Mouse (Mus musculus): ENCODE measurements around the gene Fbxl2. TPM values are rescaled to one million over a fixed set of nuclear protein-coding genes. Genes with fewer than 3 reads are reported as not detected.

Gene Fbxl2
- polyA plus RNA-seq, 1 experiment from 2014 or later: 1.3 TPM

DNA sequence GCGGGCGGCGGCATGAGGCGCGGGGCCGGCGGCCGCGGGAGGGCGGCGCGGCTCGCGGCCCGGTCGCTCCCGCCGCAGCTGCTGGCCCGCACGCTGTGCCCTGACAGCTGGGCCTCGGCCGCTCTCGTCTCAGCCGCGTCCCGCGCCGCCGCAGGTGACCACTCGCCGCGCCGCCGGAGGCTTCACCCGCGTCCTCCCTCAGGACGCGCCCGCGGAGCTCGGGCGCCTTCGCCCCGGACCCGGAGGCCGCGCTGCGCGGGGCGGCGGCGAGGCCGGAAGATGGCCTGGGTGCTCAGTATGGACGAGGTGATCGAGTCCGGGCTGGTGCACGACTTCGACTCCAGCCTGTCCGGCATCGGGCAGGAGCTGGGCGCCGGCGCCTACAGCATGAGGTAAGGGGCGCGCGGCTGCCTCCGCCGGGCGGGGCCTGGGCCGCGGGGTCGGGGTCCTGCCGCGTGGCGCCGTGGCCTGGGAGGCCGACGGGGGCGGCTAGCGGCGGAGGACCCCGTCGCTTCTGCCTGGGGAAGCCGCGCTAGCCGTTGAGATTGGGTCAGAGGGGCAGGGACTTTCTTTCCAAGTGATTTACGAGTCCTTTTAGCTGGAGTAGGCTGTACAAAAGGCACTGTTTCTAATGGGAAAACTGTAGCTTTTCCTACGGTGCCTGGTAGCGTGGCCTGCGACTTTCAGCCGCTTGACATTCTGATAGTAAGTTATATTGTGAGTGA, 114.5 kb downstream of the Fbxl2 start:
- Histone ChIP-seq H3K4me1 (peaks cover 53% of the 10 kb centered on the region), H3K4me3 (peak overlapping the region; percentile 98), H3K36me3 (0 out of 2 replicates have a peak, but pooled peaks cover 6% of the 10 kb centered on the region), H3K27me3 (replicated peaks) (no peaks in the 10 kb centered on the region), H3K9me3 (replicated peaks) (no peaks in the 10 kb centered on the region), H3K9ac (peak overlapping the region; percentile 100), H3K4me2 (peak overlapping the region; percentile 81), H3K27ac (peak overlapping the region; percentile 98)
- under 1% methylated on average over 70 of the region's 91 CpGs for WGBS (ENCODE audit: insufficient replicate concordance)
- ATAC-seq: peak; percentile 20; the same call in 1 of the 2 replicates

- Histone ChIP-seq H3K4me2 (peak within 1 kb of the TSS; percentile 81), H3K27me3 (replicated peaks) (no peaks in the 10 kb centered on the region), H3K9ac (peak within 1 kb of the TSS; percentile 100), H3K4me3 (peak within 1 kb of the TSS; percentile 98), H3K36me3 (0 out of 2 replicates have a peak, but pooled peaks cover under 1% of the 10 kb centered on the region), H3K4me1 (peaks cover 45% of the 10 kb centered on the region), H3K9me3 (replicated peaks) (no peaks in the 10 kb centered on the region), H3K27ac (peak within 1 kb of the TSS; percentile 98)
- ATAC-seq: peak; percentile 97
- WGBS (ENCODE audit: insufficient replicate concordance): under 1% methylated on average over 36 of the region's 86 CpGs
Measured at GRCm38 (mm10) chr9:113930534-113931374, 115.2 kb downstream of the Fbxl2 start, which contains the start of gene Ubp1. Gene Ubp1, plus strand, starts transcription at chr9:113930934.

- peak overlapping the region; percentile 98 for H3K27ac ChIP-seq
Measured at GRCm38 (mm10) chr9:113929676-113930075, 116.3 kb downstream of the Fbxl2 start.

GRCm38 (mm10) chr9:113928591-113928990, 117.4 kb downstream of the Fbxl2 start:
- WGBS (ENCODE audit: insufficient replicate concordance): 27% methylated on average over 4 of the region's 4 CpGs
- Histone ChIP-seq H3K27me3 (replicated peaks) (no peaks in the 10 kb centered on the region), H3K4me2 (no peak overlapping the region), H3K27ac (no peak overlapping the region), H3K4me1 (peaks cover 24% of the 10 kb centered on the region), H3K9ac (no peak overlapping the region), H3K36me3 (peaks cover 15% of the 10 kb centered on the region), H3K4me3 (no peak overlapping the region), H3K9me3 (replicated peaks) (no peaks in the 10 kb centered on the region)
- ATAC-seq: no peak

More at GRCm38 (mm10) chr9:113929676-113930075, 116.3 kb downstream of the Fbxl2 start:
- Histone ChIP-seq H3K4me2 (peak overlapping the region; percentile 73), H3K27me3 (replicated peaks) (no peaks in the 10 kb centered on the region), H3K4me1 (peaks cover 35% of the 10 kb centered on the region), H3K9ac (peak overlapping the region; percentile 67; the same call in 1 of the 2 replicates), H3K9me3 (replicated peaks) (no peaks in the 10 kb centered on the region), H3K36me3 (peaks cover 5% of the 10 kb centered on the region; the same call in 1 of the 2 replicates), H3K4me3 (peak overlapping the region; percentile 98)
- WGBS (ENCODE audit: insufficient replicate concordance): 63% methylated on average over 1 of the region's 1 CpGs
- ATAC-seq: no peak

DNA sequence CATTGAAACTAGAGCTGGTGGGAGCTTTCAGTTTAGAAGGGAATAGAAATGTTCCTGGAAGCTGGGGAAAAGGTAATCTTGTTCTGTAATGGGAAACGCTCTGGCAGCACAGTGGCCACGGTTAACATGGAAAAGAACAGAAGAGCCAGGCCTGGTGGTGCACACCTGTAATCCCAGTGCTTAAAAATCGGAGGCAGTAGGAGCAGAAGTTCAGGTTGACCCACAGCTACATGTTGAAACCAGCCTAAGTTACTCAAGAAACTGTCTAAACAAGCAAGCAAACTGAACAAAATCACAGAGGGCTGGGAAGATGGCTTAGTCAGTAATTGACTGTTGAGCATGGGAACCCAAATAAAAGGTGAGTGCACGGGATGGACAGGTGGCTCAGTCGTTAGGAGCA, 121.1 kb downstream of the Fbxl2 start:
- Histone ChIP-seq H3K9ac (no peak overlapping the region), H3K4me1 (peaks cover 7% of the 10 kb centered on the region), H3K27ac (no peak overlapping the region), H3K27me3 (replicated peaks) (no peaks in the 10 kb centered on the region), H3K4me2 (no peak overlapping the region), H3K4me3 (no peak overlapping the region), H3K36me3 (peaks cover 45% of the 10 kb centered on the region), H3K9me3 (replicated peaks) (no peaks in the 10 kb centered on the region)
- 79% methylated on average over 5 of the region's 5 CpGs for WGBS (ENCODE audit: insufficient replicate concordance)
- no peak for ATAC-seq

- Histone ChIP-seq H3K36me3 (peaks cover 53% of the 10 kb centered on the region), H3K9ac (no peak overlapping the region), H3K9me3 (replicated peaks) (no peaks in the 10 kb centered on the region), H3K4me1 (no peaks in the 10 kb centered on the region), H3K4me2 (no peak overlapping the region), H3K27me3 (replicated peaks) (no peaks in the 10 kb centered on the region), H3K4me3 (no peak overlapping the region), H3K27ac (no peak overlapping the region)
- 83% methylated on average over 5 of the region's 5 CpGs for whole genome bisulfite sequencing (ENCODE audit: insufficient replicate concordance)
- no peak for ATAC-seq
Measured at GRCm38 (mm10) chr9:113922677-113923076, 123.3 kb downstream of the Fbxl2 start.

DNA sequence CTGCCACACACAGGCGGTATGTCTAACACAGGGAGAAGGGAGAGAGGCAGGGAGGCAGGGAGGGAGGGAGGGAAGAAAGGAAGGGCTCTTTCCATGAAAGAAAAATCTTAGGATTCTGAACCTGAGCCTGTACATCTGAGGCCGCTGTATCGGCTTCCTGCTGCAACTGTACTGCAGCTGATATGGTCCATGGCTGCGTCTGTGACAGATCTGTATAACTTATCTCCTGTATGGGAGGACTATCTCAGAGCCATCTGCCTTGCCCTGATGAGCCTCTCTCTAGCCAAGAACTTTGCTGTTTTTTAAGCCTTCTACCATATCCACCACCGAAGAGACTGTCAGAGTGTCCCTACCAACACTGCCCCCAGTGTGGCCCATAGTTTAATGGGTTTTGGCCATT, 130.2 kb downstream of the Fbxl2 start:
- Histone ChIP-seq H3K9me3 (replicated peaks) (no peaks in the 10 kb centered on the region), H3K9ac (peak overlapping the region; percentile 2; the same call in 1 of the 2 replicates), H3K4me3 (no peak overlapping the region), H3K27me3 (replicated peaks) (no peaks in the 10 kb centered on the region), H3K4me1 (peaks cover 22% of the 10 kb centered on the region), H3K36me3 (peaks cover 60% of the 10 kb centered on the region), H3K27ac (peak overlapping the region; percentile 78), H3K4me2 (peak overlapping the region; percentile 52)
- 52% methylated on average over 5 of the region's 5 CpGs for WGBS (ENCODE audit: insufficient replicate concordance)
- ATAC-seq: peak; percentile 98

Other genes starting within 250 kb of the Fbxl2 start
- gene Ubp1, start 115.3 kb downstream of the Fbxl2 start, polyA plus RNA-seq (2016; fragmentation: Nextera tagmentation; extraction: Ambion mirVana): 59.8 and 64.6 TPM in 2 replicates
- gene Susd5, start 10.9 kb upstream of the Fbxl2 start, polyA plus RNA-seq (2016; fragmentation: Nextera tagmentation; extraction: Ambion mirVana): 0.05 TPM in 1 of 2 replicates, not detected in the other